Mouse (Mus musculus) stomach, postnatal 0 days (tissue): ENCODE results near the gene Pan2.
"Not testable (repeated sequence)": the region's sequence is repeated elsewhere in the genome, so short reads cannot be mapped to it uniquely, and the experiment has no call there.

Experiments
- CTCF ChIP-seq: IDR thresholded peaks from 2 replicates; pipeline ENCODE4 v1.5.1; 2016; ENCODE audit warnings: antibody characterized with exemption, low read depth, mild to moderate bottlenecking, moderate library complexity
- EP300 ChIP-seq: optimal IDR thresholded peaks from 2 replicates; pipeline ENCODE3; 2016; ENCODE audit warnings: antibody characterized with exemption

GRCm38 (mm10) chr10:128275374-128275773 is 27.8 kb upstream of the Pan2 start:
- not testable (repeated sequence) for TF ChIP-seq CTCF, EP300
